Mouse (Mus musculus) megakaryocyte, embryonic 14.5 days (primary cell): ENCODE results near the gene Gm7030.
"Not testable (repeated sequence)": the region's sequence is repeated elsewhere in the genome, so short reads cannot be mapped to it uniquely, and the experiment has no call there.

Experiments used
- FLI1 ChIP-seq: IDR thresholded peaks from 2 replicates; pipeline ENCODE4 v1.6.1; 2012; ENCODE audit warnings: low read length, inconsistent platforms, mixed read lengths
- GATA1 ChIP-seq: IDR thresholded peaks from 3 replicates; pipeline ENCODE4 v1.6.1; 2012; ENCODE audit warnings: mixed read lengths, low read length, inconsistent platforms, borderline replicate concordance

DNA sequence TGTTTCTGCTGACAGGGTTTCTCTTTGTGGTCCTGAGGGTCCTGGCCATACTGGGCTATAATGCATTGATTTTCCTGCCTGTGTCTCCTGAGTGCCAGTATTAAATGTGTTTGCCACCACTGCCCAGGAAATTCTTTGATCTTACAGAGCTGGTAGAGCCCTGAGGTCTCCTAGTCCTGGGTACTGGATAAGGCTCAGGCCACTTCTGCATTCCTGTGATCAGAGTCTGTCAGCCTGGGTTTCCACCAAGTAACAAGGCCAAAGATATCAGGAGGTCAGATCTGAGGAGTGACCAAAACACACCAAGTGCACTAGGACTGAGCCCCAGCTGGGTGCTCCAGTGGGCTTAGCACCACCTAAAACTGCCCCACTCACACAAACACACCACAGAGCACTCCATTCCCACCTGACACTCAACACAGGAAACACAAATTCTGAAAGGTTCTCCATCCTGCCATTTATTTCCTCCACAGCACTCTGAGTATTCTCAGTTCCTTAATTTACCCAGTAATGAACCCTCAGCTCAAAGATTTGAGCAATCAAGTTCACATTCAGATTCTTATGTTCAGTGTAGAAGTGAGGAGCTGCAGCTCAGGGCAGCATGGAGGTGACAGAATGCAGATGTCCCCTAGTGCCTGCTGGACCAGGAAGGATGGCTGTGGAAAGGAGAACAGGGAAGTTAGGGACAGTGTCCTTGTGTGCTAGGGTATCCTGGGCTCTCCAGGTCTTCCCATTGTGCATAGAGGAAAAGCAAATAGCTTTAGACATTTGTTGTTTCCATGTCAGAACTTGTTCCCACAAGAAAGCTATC, 6.4 kb upstream of the Gm7030 start:
- not testable (repeated sequence) for TF ChIP-seq GATA1, FLI1
